Mouse (Mus musculus) C2C12 (cell line): Measurements from ENCODE around the gene 2900026A02Rik.

Source experiments
- CEBPB ChIP-seq: IDR thresholded peaks from one replicate; pipeline ENCODE4 v1.6.1; 2011; ENCODE audit warnings: low read depth, mild to moderate bottlenecking, control low read depth, moderate library complexity
- CTCF ChIP-seq: IDR thresholded peaks from one replicate; pipeline ENCODE4 v1.5.1; 2011; ENCODE audit not compliant: control insufficient read depth, insufficient read depth, insufficient read length
- FOSL1 ChIP-seq: IDR thresholded peaks from one replicate; pipeline ENCODE4 v1.8.0; 2011; ENCODE audit warnings: mild to moderate bottlenecking, low read length; ENCODE audit not compliant: poor library complexity, insufficient read depth, severe bottlenecking
- MAX ChIP-seq: IDR thresholded peaks from one replicate; pipeline ENCODE4 v1.6.1; 2011; ENCODE audit warnings: mild to moderate bottlenecking, control low read depth
- MYOD1 ChIP-seq: IDR thresholded peaks from one replicate; pipeline ENCODE4 v1.6.1; 2011; ENCODE audit warnings: low read depth; ENCODE audit not compliant: control insufficient read depth, insufficient read length
- MYOG ChIP-seq: IDR thresholded peaks from one replicate; pipeline ENCODE4 v1.6.1; 2011; ENCODE audit not compliant: control insufficient read depth, insufficient read length; ENCODE audit errors: extremely low read depth
- USF1 ChIP-seq: IDR thresholded peaks from one replicate; pipeline ENCODE4 v1.6.1; 2011; ENCODE audit warnings: low read depth, mild to moderate bottlenecking, control low read depth, moderate library complexity

- TF ChIP-seq FOSL1 (no peak), CTCF (no peak), CEBPB (no peak), USF1 (no peak), MYOD1 (no peak), MYOG (no peak), MAX (no peak)
Observed at GRCm38 (mm10) chr5:113212156-113212835, 8.7 kb downstream of the 2900026A02Rik start.
